Mouse (Mus musculus) cerebellum, adult 2 months (tissue): ENCODE data around the gene Ppp1r35.

Source experiments
- CTCF ChIP-seq: fragments of 200-500 bp; IDR thresholded peaks from 2 replicates; pipeline ENCODE4 v1.5.1; 2011; ENCODE audit warnings: low read depth, mild to moderate bottlenecking, control low read depth, low read length, moderate library complexity, borderline replicate concordance; ENCODE audit not compliant: insufficient read depth
- POLR2A ChIP-seq: fragments of 200-500 bp; IDR thresholded peaks from 2 replicates; pipeline ENCODE4 v1.6.1; 2011; ENCODE audit warnings: low read length, control low read depth, borderline replicate concordance; ENCODE audit not compliant: insufficient read depth

GRCm38 (mm10) chr5:137781661-137782060 is 3.0 kb downstream of the Ppp1r35 start:
- TF ChIP-seq CTCF (no peak), POLR2A (no peak)
